Mouse (Mus musculus) heart, embryonic 11.5 days (tissue): ENCODE data around the gene Pald1. TPM values are rescaled to one million over a fixed set of nuclear protein-coding genes. Genes with fewer than 3 reads are reported as not detected.

Experiments used
- ATAC-seq: fragments of 200-750 bp; cut with Nextera tagmentation; replicated peaks from 2 replicates; pipeline ENCODE4 v1.8.0; 2017; ENCODE audit warnings: moderate library complexity; ENCODE audit not compliant: insufficient number of reproducible peaks, low FRiP score, low TSS enrichment
- H3K27ac ChIP-seq: fragments of 300-500 bp; sonication (generic); 2 replicates; pipeline ENCODE4 v1.5.1; 2014; ENCODE audit warnings: mild to moderate bottlenecking, low read depth, low read length
- H3K27me3 ChIP-seq: fragments of 300-500 bp; sonication (generic); 2 replicates; pipeline ENCODE4 v1.6.1; 2014; ENCODE audit warnings: mild to moderate bottlenecking, low read length, mixed read lengths; ENCODE audit not compliant: control insufficient read depth, insufficient read depth
- H3K36me3 ChIP-seq: fragments of 300-500 bp; sonication (generic); 2 replicates; pipeline ENCODE4 v1.6.1; 2014; ENCODE audit warnings: mild to moderate bottlenecking, low read length, moderate library complexity, mixed read lengths; ENCODE audit not compliant: control insufficient read depth, insufficient read depth
- H3K4me1 ChIP-seq: fragments of 300-500 bp; sonication (generic); 2 replicates; pipeline ENCODE4 v1.6.1; 2014; ENCODE audit warnings: low read length; ENCODE audit not compliant: control insufficient read depth, insufficient read depth
- H3K4me2 ChIP-seq: fragments of 300-500 bp; sonication (generic); 2 replicates; pipeline ENCODE4 v1.6.1; 2014; ENCODE audit warnings: mild to moderate bottlenecking, moderate library complexity
- H3K4me3 ChIP-seq: fragments of 300-500 bp; sonication (generic); 2 replicates; pipeline ENCODE4 v1.5.1; 2014; ENCODE audit warnings: low read depth, low read length
- H3K9ac ChIP-seq: fragments of 300-500 bp; sonication (generic); 2 replicates; pipeline ENCODE4 v1.6.1; 2014; ENCODE audit warnings: mild to moderate bottlenecking, low read depth, low read length, moderate library complexity
- H3K9me3 ChIP-seq: fragments of 300-500 bp; sonication (generic); replicated peaks from 2 replicates; pipeline ENCODE4 v1.6.1; 2016; ENCODE audit warnings: low read length; ENCODE audit not compliant: control insufficient read depth
- WGBS: fragments of 180-500 bp; shearing (Covaris S2); extraction: QIAGEN DNeasy Blood & Tissue Kit; methylation state at CpG from one replicate; pipeline ENCODE4 v1.1.7; 2014; ENCODE audit not compliant: insufficient replicate concordance; 5-methylcytosine and 5-hydroxymethylcytosine counted together
- polyA plus RNA-seq: library from polyadenylated mRNA; unstranded; fragments of >200 nt; fragmentation: Nextera tagmentation; extraction: Ambion mirVana; gene quantifications from 2 replicates; pipeline ENCODE4 v1.2.1, GENCODE M21; 2014

Pald1 gene
- polyA plus RNA-seq, 1 experiment from 2014 or later: 17.5 TPM

- no peaks in the 10 kb centered on the region for H3K36me3 ChIP-seq
- no peak overlapping the region for H3K4me3 ChIP-seq
- H3K27ac ChIP-seq: peak overlapping the region; percentile 84
- no peak overlapping the region for H3K9ac ChIP-seq
- H3K9me3 ChIP-seq: no peaks in the 10 kb centered on the region
- H3K4me2 ChIP-seq: no peak overlapping the region
- H3K27me3 ChIP-seq: no peaks in the 10 kb centered on the region
- ATAC-seq: no peak
- peaks cover 15% of the 10 kb centered on the region for H3K4me1 ChIP-seq
- WGBS: 56% methylated on average over 7 of the region's 7 CpGs
Measured at GRCm38 (mm10) chr10:61312754-61313153, 70.6 kb downstream of the Pald1 start.

- H3K9me3 ChIP-seq: no peaks in the 10 kb centered on the region
- no peak overlapping the region for H3K4me2 ChIP-seq
- no peaks in the 10 kb centered on the region for H3K36me3 ChIP-seq
- no peaks in the 10 kb centered on the region for H3K27me3 ChIP-seq
- 47% methylated on average over 6 of the region's 6 CpGs for WGBS
- H3K4me3 ChIP-seq: no peak overlapping the region
- H3K9ac ChIP-seq: no peak overlapping the region
- ATAC-seq: no peak
- peak overlapping the region; percentile 84 for H3K27ac ChIP-seq
- H3K4me1 ChIP-seq: peaks cover 15% of the 10 kb centered on the region
Measured at GRCm38 (mm10) chr10:61312159-61312558, 71.2 kb downstream of the Pald1 start.

DNA sequence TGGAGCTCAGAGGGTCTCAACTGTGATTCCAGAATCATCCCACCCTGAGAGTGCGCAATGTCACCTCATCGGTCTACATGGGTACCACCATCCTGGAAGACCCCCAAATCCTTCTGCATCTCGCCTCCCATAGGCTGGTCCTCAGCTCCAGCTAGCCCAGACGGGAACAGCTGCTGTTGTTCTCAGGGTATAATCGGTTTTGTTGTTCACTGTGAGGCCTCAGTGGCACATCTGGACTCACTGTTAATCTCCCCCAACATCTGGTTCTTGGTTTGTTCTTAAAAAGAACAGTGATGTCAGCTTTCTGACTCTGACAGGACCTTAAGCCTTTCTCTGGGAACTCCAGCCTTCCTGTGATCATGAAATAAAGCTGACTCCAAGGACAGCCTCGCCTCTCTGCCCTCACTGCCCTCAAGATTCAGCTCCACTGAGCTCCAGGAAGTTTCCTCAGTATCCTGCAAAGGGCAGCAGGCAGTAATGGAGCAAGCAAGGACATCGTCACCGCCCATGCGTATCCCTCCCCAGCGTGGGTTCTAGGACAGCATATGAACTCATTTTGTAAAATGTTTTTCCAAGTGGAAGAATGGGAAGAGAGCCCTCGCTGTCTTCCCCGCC is 74.5 kb downstream of the Pald1 start:
- Histone ChIP-seq H3K4me1 (peaks cover 8% of the 10 kb centered on the region), H3K9me3 (no peaks in the 10 kb centered on the region), H3K27ac (no peak overlapping the region), H3K9ac (no peak overlapping the region), H3K36me3 (no peaks in the 10 kb centered on the region), H3K4me3 (no peak overlapping the region), H3K4me2 (no peak overlapping the region), H3K27me3 (no peaks in the 10 kb centered on the region)
- 70% methylated on average over 12 of the region's 12 CpGs for WGBS
- ATAC-seq: no peak

GRCm38 (mm10) chr10:61305928-61306590 is 77.3 kb downstream of the Pald1 start:
- ATAC-seq: no peak
- Histone ChIP-seq H3K36me3 (no peaks in the 10 kb centered on the region), H3K9ac (no peak overlapping the region), H3K9me3 (no peaks in the 10 kb centered on the region), H3K4me1 (no peaks in the 10 kb centered on the region), H3K27me3 (no peaks in the 10 kb centered on the region), H3K4me3 (no peak overlapping the region), H3K27ac (no peak overlapping the region), H3K4me2 (no peak overlapping the region)
- 73% methylated on average over 13 of the region's 13 CpGs for WGBS

- Histone ChIP-seq H3K36me3 (no peaks in the 10 kb centered on the region), H3K4me1 (no peaks in the 10 kb centered on the region)
- WGBS: 87% methylated on average over 6 of the region's 6 CpGs
Measured at GRCm38 (mm10) chr10:61304046-61304445, 79.3 kb downstream of the Pald1 start.

GRCm38 (mm10) chr10:61300996-61301395 is 82.3 kb downstream of the Pald1 start:
- Histone ChIP-seq H3K4me3 (no peak overlapping the region), H3K9me3 (no peaks in the 10 kb centered on the region)

More at GRCm38 (mm10) chr10:61304046-61304445, 79.3 kb downstream of the Pald1 start:
- Histone ChIP-seq H3K9ac (no peak overlapping the region), H3K9me3 (no peaks in the 10 kb centered on the region), H3K27me3 (no peaks in the 10 kb centered on the region), H3K27ac (no peak overlapping the region), H3K4me2 (no peak overlapping the region), H3K4me3 (no peak overlapping the region)
- ATAC-seq: no peak

DNA sequence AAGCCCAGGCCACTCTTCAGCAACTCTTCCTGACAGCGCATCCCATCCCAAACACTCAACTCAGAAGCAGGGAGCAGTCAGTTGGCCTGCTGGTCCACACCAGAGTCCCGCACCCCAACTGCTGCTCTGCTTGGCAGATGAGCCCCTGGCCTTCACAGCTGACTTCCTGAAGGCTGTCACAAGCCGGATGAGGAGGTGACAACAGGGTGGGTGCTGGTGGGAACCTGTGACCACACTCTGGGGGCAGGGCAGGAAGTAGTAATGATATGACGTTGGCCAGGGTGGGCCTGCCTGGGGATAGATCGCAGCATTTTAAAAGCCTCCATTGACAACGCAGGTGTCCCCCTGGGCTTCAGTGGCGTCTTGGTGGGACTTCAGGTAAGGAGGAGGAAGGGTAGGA is 85.9 kb downstream of the Pald1 start, which contains the start of gene Prf1:
Prf1 (plus strand) TSS at position 357 of the 400 bp plus-strand sequence.
- ATAC-seq: no peak

More at GRCm38 (mm10) chr10:61300996-61301395, 82.3 kb downstream of the Pald1 start:
- H3K27me3 ChIP-seq: no peaks in the 10 kb centered on the region
- no peak for ATAC-seq
- H3K4me2 ChIP-seq: no peak overlapping the region
- H3K36me3 ChIP-seq: no peaks in the 10 kb centered on the region
- H3K27ac ChIP-seq: no peak overlapping the region
- WGBS: 71% methylated on average over 3 of the region's 3 CpGs
- H3K4me1 ChIP-seq: no peaks in the 10 kb centered on the region
- no peak overlapping the region for H3K9ac ChIP-seq

GRCm38 (mm10) chr10:61296713-61297445 is 86.5 kb downstream of the Pald1 start:
- ATAC-seq: no peak
- no peaks in the 10 kb centered on the region for H3K4me1 ChIP-seq
- H3K36me3 ChIP-seq: no peaks in the 10 kb centered on the region
- 78% methylated on average over 8 of the region's 8 CpGs for WGBS
- H3K27me3 ChIP-seq: no peaks in the 10 kb centered on the region
- H3K4me2 ChIP-seq: no peak overlapping the region
- no peak overlapping the region for H3K9ac ChIP-seq
- no peak overlapping the region for H3K4me3 ChIP-seq
- H3K27ac ChIP-seq: no peak overlapping the region
- H3K9me3 ChIP-seq: no peaks in the 10 kb centered on the region

More for the DNA sequence above, 85.9 kb downstream of the Pald1 start, which contains the start of gene Prf1:
- Histone ChIP-seq H3K27me3 (no peaks in the 10 kb centered on the region), H3K4me3 (no peak within 1 kb of the TSS), H3K36me3 (no peaks in the 10 kb centered on the region), H3K4me1 (no peaks in the 10 kb centered on the region), H3K27ac (no peak within 1 kb of the TSS), H3K9ac (no peak within 1 kb of the TSS), H3K4me2 (no peak within 1 kb of the TSS), H3K9me3 (no peaks in the 10 kb centered on the region)
- 70% methylated on average over 7 of the region's 7 CpGs for WGBS
